Mouse (Mus musculus): ENCODE results near the gene Anapc11. TPM values are rescaled to one million over a fixed set of nuclear protein-coding genes. Genes with fewer than 3 reads are reported as not detected.

Anapc11 gene
- total and polyA plus RNA-seq, 2 experiments from 2014 or later: 43.4 to 163 TPM

GRCm38 (mm10) chr11:120598990-120599549, 849 bp downstream of the Anapc11 start:
- Histone ChIP-seq H3K4me2 (ENCODE audit: low read depth, low read length) (peak overlapping the region; percentile 71), H3K27me3 (ENCODE audit: control insufficient read depth, insufficient read depth, low read length) (no peaks in the 10 kb centered on the region), H3K9ac (replicated peaks; ENCODE audit: low read depth, low read length) (peak overlapping the region; percentile 49; the same call in 1 of the 2 replicates), H3K4me1 (ENCODE audit: control insufficient read depth, insufficient read depth) (peaks cover 12% of the 10 kb centered on the region), H3K36me3 (replicated peaks; ENCODE audit: control insufficient read depth, insufficient read depth, low read length) (peaks cover 59% of the 10 kb centered on the region), H3K27ac (ENCODE audit: low read depth) (peak overlapping the region; percentile 79; the same call in 1 of the 2 replicates), H3K4me3 (ENCODE audit: low read depth, low read length) (peak overlapping the region; percentile 89), H3K9me3 (replicated peaks; ENCODE audit: control insufficient read depth, low read length) (no peaks in the 10 kb centered on the region)
- ATAC-seq (ENCODE audit: insufficient read depth, low read depth): no peak
- 42% methylated on average over 17 of the region's 17 CpGs for WGBS
- TF ChIP-seq CTCF (IDR thresholded peaks at IDR 0.05; ENCODE audit: low read depth) (no peak), EP300 (IDR thresholded peaks at IDR 0.05; ENCODE audit: low read depth) (no peak)
- no peak for DNase-seq (ENCODE audit: low spot score)

GRCm38 (mm10) chr11:120600716-120601115, 2.5 kb downstream of the Anapc11 start:
- H3K27ac ChIP-seq (ENCODE audit: low read depth): no peak overlapping the region
- no peak overlapping the region for H3K4me3 ChIP-seq (ENCODE audit: low read depth, low read length)
- 91% methylated on average over 3 of the region's 3 CpGs for WGBS
- H3K4me2 ChIP-seq (ENCODE audit: low read depth, low read length): no peak overlapping the region
- DNase-seq (ENCODE audit: low spot score): no peak
- ATAC-seq (ENCODE audit: insufficient read depth, low read depth): no peak
- no peaks in the 10 kb centered on the region for H3K9me3 ChIP-seq (replicated peaks; ENCODE audit: control insufficient read depth, low read length)
- H3K4me1 ChIP-seq (ENCODE audit: control insufficient read depth, insufficient read depth): peaks cover 12% of the 10 kb centered on the region
- peaks cover 61% of the 10 kb centered on the region for H3K36me3 ChIP-seq (replicated peaks; ENCODE audit: control insufficient read depth, insufficient read depth, low read length)
- H3K9ac ChIP-seq (replicated peaks; ENCODE audit: low read depth, low read length): no peak overlapping the region
- no peak for TF ChIP-seq CTCF (IDR thresholded peaks at IDR 0.05; ENCODE audit: low read depth)
- no peak for TF ChIP-seq EP300 (IDR thresholded peaks at IDR 0.05; ENCODE audit: low read depth)
- H3K27me3 ChIP-seq (ENCODE audit: control insufficient read depth, insufficient read depth, low read length): no peaks in the 10 kb centered on the region

GRCm38 (mm10) chr11:120603545-120603944, 5.3 kb downstream of the Anapc11 start:
- H3K4me3 ChIP-seq (ENCODE audit: low read depth, low read length): no peak overlapping the region
- H3K36me3 ChIP-seq (replicated peaks; ENCODE audit: control insufficient read depth, insufficient read depth, low read length): peaks cover 53% of the 10 kb centered on the region
- no peak overlapping the region for H3K27ac ChIP-seq (ENCODE audit: low read depth)
- peaks cover 20% of the 10 kb centered on the region; the same call in 1 of the 2 replicates for H3K4me1 ChIP-seq (ENCODE audit: control insufficient read depth, insufficient read depth)
- DNase-seq (ENCODE audit: low spot score): no peak
- no peak overlapping the region for H3K4me2 ChIP-seq (ENCODE audit: low read depth, low read length)
- 82% methylated on average over 2 of the region's 2 CpGs for WGBS
- no peaks in the 10 kb centered on the region for H3K27me3 ChIP-seq (ENCODE audit: control insufficient read depth, insufficient read depth, low read length)
- H3K9ac ChIP-seq (replicated peaks; ENCODE audit: low read depth, low read length): no peak overlapping the region
- H3K9me3 ChIP-seq (replicated peaks; ENCODE audit: control insufficient read depth, low read length): no peaks in the 10 kb centered on the region
- ATAC-seq (ENCODE audit: insufficient read depth, low read depth): no peak
- no peak for TF ChIP-seq CTCF (IDR thresholded peaks at IDR 0.05; ENCODE audit: low read depth)
- no peak for TF ChIP-seq EP300 (IDR thresholded peaks at IDR 0.05; ENCODE audit: low read depth)

- H3K27ac ChIP-seq (ENCODE audit: low read depth): no peak overlapping the region
- no peak overlapping the region for H3K4me2 ChIP-seq (ENCODE audit: low read depth, low read length)
- no peaks in the 10 kb centered on the region for H3K9me3 ChIP-seq (replicated peaks; ENCODE audit: control insufficient read depth, low read length)
- TF ChIP-seq EP300 (IDR thresholded peaks at IDR 0.05; ENCODE audit: low read depth) (no peak), CTCF (IDR thresholded peaks at IDR 0.05; ENCODE audit: low read depth) (no peak)
- ATAC-seq (ENCODE audit: insufficient read depth, low read depth): no peak
- 82% methylated on average over 7 of the region's 7 CpGs for WGBS
- peaks cover 52% of the 10 kb centered on the region for H3K36me3 ChIP-seq (replicated peaks; ENCODE audit: control insufficient read depth, insufficient read depth, low read length)
- H3K4me1 ChIP-seq (ENCODE audit: control insufficient read depth, insufficient read depth): peaks cover 21% of the 10 kb centered on the region; the same call in 1 of the 2 replicates
- H3K4me3 ChIP-seq (ENCODE audit: low read depth, low read length): no peak overlapping the region
- no peak for DNase-seq (ENCODE audit: low spot score)
- no peaks in the 10 kb centered on the region for H3K27me3 ChIP-seq (ENCODE audit: control insufficient read depth, insufficient read depth, low read length)
- no peak overlapping the region for H3K9ac ChIP-seq (replicated peaks; ENCODE audit: low read depth, low read length)
Measured at GRCm38 (mm10) chr11:120605667-120606066, 7.4 kb downstream of the Anapc11 start.

GRCm38 (mm10) chr11:120606764-120607163, 8.5 kb downstream of the Anapc11 start:
- Histone ChIP-seq H3K27me3 (ENCODE audit: control insufficient read depth, insufficient read depth, low read length) (no peaks in the 10 kb centered on the region), H3K4me3 (ENCODE audit: low read depth, low read length) (no peak overlapping the region), H3K9ac (replicated peaks; ENCODE audit: low read depth, low read length) (no peak overlapping the region), H3K4me2 (ENCODE audit: low read depth, low read length) (no peak overlapping the region), H3K4me1 (ENCODE audit: control insufficient read depth, insufficient read depth) (peaks cover 21% of the 10 kb centered on the region; the same call in 1 of the 2 replicates), H3K27ac (ENCODE audit: low read depth) (peak overlapping the region; percentile 52), H3K36me3 (replicated peaks; ENCODE audit: control insufficient read depth, insufficient read depth, low read length) (peaks cover 56% of the 10 kb centered on the region), H3K9me3 (replicated peaks; ENCODE audit: control insufficient read depth, low read length) (no peaks in the 10 kb centered on the region)
- 64% methylated on average over 4 of the region's 4 CpGs for WGBS
- DNase-seq (ENCODE audit: low spot score) (no peak), ATAC-seq (ENCODE audit: insufficient read depth, low read depth) (no peak)
- TF ChIP-seq EP300 (IDR thresholded peaks at IDR 0.05; ENCODE audit: low read depth) (no peak), CTCF (IDR thresholded peaks at IDR 0.05; ENCODE audit: low read depth) (no peak)
